Mouse (Mus musculus): ENCODE data around the gene Gm19684.
A peak's percentile ranks its signal among the peaks of the same experiment; 100 is the strongest.
"Not testable (repeated sequence)": the region's sequence is repeated elsewhere in the genome, so short reads cannot be mapped to it uniquely, and the experiment has no call there.

Gm19684 gene

GRCm38 (mm10) chr17:36121352-36122020, at the start of gene Gm19684:
TSS of gene Gm19684 (plus strand) at chr17:36121678.
- DNase-seq: peak; percentile 37 to 62

- not testable (repeated sequence) for DNase-seq
These were observed 39.6 kb upstream of the Gm19684 start for GRCm38 (mm10) chr17:36081901-36082300.

- not testable (repeated sequence) for DNase-seq
These were observed 38.8 kb upstream of the Gm19684 start for GRCm38 (mm10) chr17:36082519-36083232.

GRCm38 (mm10) chr17:36083266-36083869, 38.1 kb upstream of the Gm19684 start:
- peak; percentile 35 to 48 for DNase-seq

GRCm38 (mm10) chr17:36083870-36084451, 37.5 kb upstream of the Gm19684 start:
- DNase-seq: no peak

- DNase-seq: not testable (repeated sequence)
These were observed 35.5 kb upstream of the Gm19684 start for GRCm38 (mm10) chr17:36085976-36086375.

- not testable (repeated sequence) for DNase-seq
These were observed 29.5 kb upstream of the Gm19684 start for GRCm38 (mm10) chr17:36091933-36092332.

- not testable (repeated sequence) for DNase-seq
These were observed 29.0 kb upstream of the Gm19684 start for GRCm38 (mm10) chr17:36092520-36092919.

- no peak for DNase-seq
These were observed 27.5 kb upstream of the Gm19684 start for GRCm38 (mm10) chr17:36093936-36094335.

- DNase-seq: not testable (repeated sequence)
These were observed 21.9 kb upstream of the Gm19684 start for GRCm38 (mm10) chr17:36099603-36100002.

GRCm38 (mm10) chr17:36102091-36102490, 19.4 kb upstream of the Gm19684 start:
- not testable (repeated sequence) for DNase-seq

- not testable (repeated sequence) for DNase-seq
These were observed 11.3 kb upstream of the Gm19684 start for GRCm38 (mm10) chr17:36110129-36110528.

GRCm38 (mm10) chr17:36110641-36111509, 10.6 kb upstream of the Gm19684 start:
- DNase-seq: peak in 1 of 2 experiments; percentile 14

- peak in 1 of 2 experiments; percentile 26 for DNase-seq
These were observed 10.0 kb upstream of the Gm19684 start for GRCm38 (mm10) chr17:36111510-36111868.

- DNase-seq: peak in 1 of 2 experiments; percentile 37
These were observed 7.4 kb upstream of the Gm19684 start for GRCm38 (mm10) chr17:36113979-36114593.

- peak in 1 of 2 experiments; percentile 3 for DNase-seq
These were observed 4.9 kb upstream of the Gm19684 start for GRCm38 (mm10) chr17:36116545-36116944.

- DNase-seq: not testable (repeated sequence)
These were observed 639 bp upstream of the Gm19684 start for GRCm38 (mm10) chr17:36120839-36121238.

- DNase-seq: not testable (repeated sequence)
These were observed 2.6 kb downstream of the Gm19684 start for GRCm38 (mm10) chr17:36124111-36124510.

- not testable (repeated sequence) for DNase-seq
These were observed 7.0 kb downstream of the Gm19684 start for GRCm38 (mm10) chr17:36128525-36128924.

GRCm38 (mm10) chr17:36128968-36129817, 7.7 kb downstream of the Gm19684 start, which contains the start of gene Gm7030:
TSS of gene Gm7030 (minus strand) at chr17:36129425.
- peak in 1 of 2 experiments; percentile 31 for DNase-seq

Data from lung, postnatal 4 days (tissue).